Mouse (Mus musculus) G1E (cell line): Measurements from ENCODE around the gene Ryr1.

Source experiments
- CTCF ChIP-seq: IDR thresholded peaks from 2 replicates; pipeline ENCODE4 v1.5.1; 2012; ENCODE audit warnings: low read depth, low read length, inconsistent platforms, mixed read lengths
- GATA1 ChIP-seq: IDR thresholded peaks from 2 replicates; pipeline ENCODE4 v1.6.1; 2012; ENCODE audit warnings: borderline replicate concordance, low read length, inconsistent platforms, mixed read lengths

GRCm38 (mm10) chr7:29118142-29118851, 6.7 kb downstream of the Ryr1 start:
- no peak for TF ChIP-seq CTCF
- no peak for TF ChIP-seq GATA1
